Mouse (Mus musculus): ENCODE results near the gene Clec18a. TPM values are rescaled to one million over a fixed set of nuclear protein-coding genes. Genes with fewer than 3 reads are reported as not detected.
"Not testable (repeated sequence)": the region's sequence is repeated elsewhere in the genome, so short reads cannot be mapped to it uniquely, and the experiment has no call there.

Clec18a gene
- under 1 TPM in 1 of 2 experiments, not detected in 1; 0.15 TPM for total RNA-seq (2021)
- long read RNA-seq, experiment 1: 0 reads
- long read RNA-seq, experiment 2, partial matches to known transcripts: 0 of 7 reads
- long read RNA-seq, experiment 2, other reads (novel, unspliced or antisense): 6 of 7 reads

DNA sequence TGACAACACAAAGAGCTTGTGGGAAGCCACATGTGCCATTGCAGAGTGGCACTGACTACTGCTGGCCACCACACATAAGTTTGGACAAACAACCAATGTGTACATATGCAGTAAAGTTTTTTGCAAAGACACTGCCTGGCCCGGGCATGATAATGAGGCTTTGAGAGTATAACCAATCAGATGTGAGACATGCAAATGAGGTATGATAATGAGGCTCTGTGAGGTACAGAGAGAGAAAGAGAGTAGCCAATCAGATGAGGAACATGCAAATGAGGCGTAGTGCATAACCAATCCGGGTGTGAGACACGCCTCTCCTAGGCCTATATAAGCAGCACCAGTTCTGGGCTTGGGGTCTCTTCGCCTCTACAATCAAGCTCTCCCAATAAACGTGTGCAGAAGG, at the start of gene Clec18a:
TSS of gene Clec18a (minus strand) at position 101 of the 400 bp plus-strand sequence.
- DNase-seq: not testable (repeated sequence)

GRCm38 (mm10) chr8:111130756-111131155, 38.5 kb upstream of the Clec18a start:
- DNase-seq: no peak

- no peak for DNase-seq
Observed at GRCm38 (mm10) chr8:111119481-111119880, 27.3 kb upstream of the Clec18a start.

- no peak for DNase-seq
Observed at GRCm38 (mm10) chr8:111114891-111115290, 22.7 kb upstream of the Clec18a start.

DNA sequence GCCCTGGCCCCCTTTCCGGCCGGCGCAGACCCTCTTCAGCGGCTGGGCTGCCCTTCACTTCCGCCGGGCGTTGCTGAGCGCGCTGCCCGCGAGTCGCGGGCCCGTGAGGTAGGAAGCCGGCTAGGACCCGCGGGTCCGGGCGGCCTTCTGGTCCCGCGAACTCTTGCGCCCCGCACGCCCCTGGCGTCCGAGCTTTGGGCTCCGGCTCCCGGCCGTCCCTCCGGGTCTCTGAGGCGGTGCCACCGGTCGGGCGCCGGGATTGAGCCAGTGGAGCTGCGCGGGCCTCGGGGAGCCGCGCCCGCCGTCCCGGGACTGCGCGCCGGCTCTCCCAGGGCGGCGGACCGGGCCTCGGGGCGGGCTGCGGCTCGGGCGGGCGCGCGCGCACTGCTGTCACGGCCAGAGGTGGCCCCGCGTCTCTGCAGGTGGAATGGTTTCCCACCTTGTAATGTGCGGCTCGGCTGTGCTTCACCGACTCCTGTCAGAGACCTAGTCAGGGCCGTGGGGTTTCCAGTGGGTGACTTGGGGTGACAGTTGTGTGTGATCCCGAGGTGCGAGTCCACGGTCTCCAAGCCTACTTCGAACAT, 2.6 kb upstream of the Clec18a start:
- DNase-seq: peak; percentile 49

DNA sequence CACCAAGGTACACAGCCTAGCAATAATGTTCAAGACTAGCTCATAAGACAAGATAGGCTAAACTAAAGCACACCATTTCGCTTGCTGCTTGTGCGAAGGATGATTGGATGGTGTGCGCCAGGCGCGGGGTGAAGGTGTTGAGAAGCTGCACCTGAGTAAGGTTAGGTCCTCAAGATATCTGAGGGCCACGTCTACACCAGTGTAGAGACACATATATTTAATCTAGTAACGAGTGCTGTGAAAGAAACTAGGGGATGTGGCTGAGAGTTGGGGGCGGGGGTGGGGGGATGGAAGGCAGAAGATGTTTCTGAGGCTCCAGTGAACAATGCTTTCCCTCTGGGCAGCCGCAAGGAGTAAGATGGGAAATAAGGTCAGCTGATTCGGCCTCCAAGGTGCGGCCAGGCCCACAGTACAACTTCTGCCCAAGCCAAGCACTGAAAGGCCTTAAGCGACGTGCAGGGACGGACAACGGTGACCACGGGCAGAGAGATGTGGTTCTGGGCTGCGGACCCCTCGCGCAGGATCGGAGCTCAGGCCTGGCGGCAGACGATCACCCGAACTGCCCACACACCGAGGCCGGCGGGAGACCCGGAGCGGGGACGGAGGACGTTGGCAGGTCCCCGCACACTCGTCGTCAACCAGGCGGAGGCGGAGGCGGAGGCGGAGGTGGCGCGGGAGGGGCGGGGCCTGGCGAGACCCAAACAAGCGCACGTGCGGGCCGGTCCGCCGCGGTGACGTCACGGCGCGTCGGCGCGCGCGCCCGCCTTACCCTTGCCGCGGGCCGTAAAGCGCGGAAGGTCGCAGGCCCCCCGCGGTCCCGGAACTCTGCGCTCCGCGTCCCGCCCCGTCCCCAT, 1.9 kb upstream of the Clec18a start, which contains the start of gene Pdpr:
TSS of gene Pdpr (plus strand) at position 766 of the 854 bp plus-strand sequence.
- DNase-seq: peak; percentile 96

GRCm38 (mm10) chr8:111091706-111092105, 520 bp downstream of the Clec18a start:
- DNase-seq: no peak

- peak; percentile 85 for DNase-seq
Observed at GRCm38 (mm10) chr8:111090126-111090525, 2.1 kb downstream of the Clec18a start.

GRCm38 (mm10) chr8:111083936-111084335, 8.3 kb downstream of the Clec18a start:
- not testable (repeated sequence) for DNase-seq

DNA sequence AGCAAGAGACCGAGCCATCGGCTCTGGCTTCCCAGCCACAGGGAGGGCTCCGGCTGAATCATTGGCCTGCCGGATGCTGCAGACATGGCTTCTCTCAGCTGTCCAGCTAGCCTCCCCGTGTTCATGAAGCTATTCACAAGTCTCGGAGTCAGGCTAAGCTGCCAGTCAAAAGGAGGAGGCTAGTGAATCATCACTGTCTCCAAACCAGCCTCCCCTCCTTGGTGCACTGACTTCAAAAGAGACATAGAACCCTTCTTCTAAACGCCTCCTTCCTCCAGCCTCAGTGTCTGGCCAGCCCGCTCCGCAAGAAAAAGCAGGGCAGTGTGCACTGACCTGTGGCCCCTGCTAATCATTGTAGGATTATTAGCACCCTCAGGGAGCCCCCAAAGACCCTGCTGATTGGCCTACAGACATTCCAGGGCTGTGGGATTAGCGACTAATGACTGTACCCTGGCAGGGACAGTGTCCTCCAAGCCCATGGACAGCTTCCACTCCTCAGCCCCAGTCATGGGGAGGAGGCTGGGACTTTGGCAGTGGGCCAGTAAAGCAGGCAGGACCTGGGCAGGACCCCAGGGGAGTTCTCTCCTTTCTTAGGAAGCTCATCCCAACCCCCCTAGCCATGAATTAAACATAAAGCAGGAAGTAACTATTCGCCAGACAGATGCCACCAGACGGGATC, 10.5 kb downstream of the Clec18a start:
- no peak for DNase-seq

DNA sequence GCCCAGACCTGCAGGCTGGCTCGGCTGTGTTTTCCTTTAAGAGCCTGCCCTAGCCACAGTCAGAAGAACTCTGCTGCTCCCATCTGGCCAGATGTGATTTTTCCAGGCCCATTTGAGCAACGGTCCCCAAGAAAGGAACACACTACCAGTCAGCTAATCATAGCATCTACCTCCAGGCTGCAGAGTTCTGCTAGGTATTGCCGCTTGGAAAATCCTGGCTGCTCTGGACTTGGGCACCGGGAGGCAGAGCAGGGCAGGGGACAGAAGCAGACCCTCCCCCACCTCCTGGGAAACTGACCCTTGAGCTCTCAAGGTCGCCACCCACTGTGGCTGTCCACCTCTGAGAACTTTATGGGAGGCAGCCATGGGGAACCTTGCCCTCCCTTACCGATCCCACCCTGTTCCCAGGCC, 12.4 kb downstream of the Clec18a start:
- peak; percentile 58 for DNase-seq

DNA sequence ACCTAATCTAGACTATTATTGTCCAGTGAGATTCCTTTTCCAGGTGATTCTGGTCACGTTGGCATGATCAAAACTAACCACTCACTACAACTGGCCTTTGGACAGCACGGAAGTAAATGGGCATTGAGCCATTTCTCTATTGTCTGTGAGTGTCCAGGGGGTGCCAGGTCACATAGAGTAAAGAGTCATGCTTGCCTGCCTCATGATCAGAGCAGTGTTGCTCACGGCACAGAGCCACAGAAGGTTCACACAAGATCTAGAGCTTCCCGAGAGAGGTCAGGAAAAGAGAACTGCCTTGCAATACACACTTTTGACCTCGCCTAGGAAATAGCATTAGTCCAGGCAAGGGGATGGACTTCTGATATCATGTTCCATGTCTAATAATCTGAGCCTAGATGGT, 12.8 kb downstream of the Clec18a start:
- no peak for DNase-seq

GRCm38 (mm10) chr8:111075926-111076325, 16.3 kb downstream of the Clec18a start:
- no peak for DNase-seq

DNA sequence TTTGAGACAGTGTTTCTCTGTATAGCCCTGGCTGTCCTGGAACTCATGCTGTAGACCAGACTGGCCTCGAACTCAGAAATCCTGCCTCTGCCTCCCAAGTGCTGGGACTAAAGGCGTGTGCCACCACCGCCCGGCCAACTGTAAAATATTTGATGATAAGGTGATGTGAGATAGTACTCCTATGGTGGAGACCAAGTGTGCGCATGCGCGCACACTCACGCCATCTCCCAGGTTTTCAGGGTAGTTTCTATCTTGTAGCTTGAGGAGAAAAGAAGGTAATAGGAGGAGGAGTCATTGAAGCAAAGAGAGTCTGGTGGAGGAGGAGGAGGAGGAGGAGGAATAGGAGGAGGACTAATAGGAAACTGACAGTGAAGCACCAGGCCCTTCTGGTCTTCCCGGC, 23.6 kb downstream of the Clec18a start:
- not testable (repeated sequence) for DNase-seq

- no peak for DNase-seq
Observed at GRCm38 (mm10) chr8:111067439-111067838, 24.8 kb downstream of the Clec18a start.

GRCm38 (mm10) chr8:111066308-111066707, 25.9 kb downstream of the Clec18a start:
- DNase-seq: no peak

DNA sequence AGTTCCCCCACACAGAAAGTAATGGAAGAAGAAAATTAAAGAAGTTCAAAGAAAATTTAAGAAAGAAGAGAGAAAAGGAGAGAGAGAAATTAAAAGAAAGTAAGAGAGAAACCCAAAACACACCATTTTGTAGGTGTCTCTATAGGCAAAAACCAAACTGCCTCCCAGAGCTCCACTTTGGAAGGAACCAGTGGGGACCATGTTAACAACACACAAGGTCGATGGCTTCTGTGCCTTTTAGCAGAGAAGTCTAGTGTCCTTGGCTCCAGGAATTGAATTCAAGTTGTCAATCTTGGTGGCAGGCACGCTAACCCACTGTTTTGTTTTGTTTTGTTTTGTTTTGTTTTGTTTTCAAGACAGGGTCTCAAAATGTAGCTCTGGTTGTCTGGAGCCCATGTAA, 29.3 kb downstream of the Clec18a start:
- DNase-seq: no peak

- peak; percentile 91 for DNase-seq
Observed at GRCm38 (mm10) chr8:111062072-111062757, 30.0 kb downstream of the Clec18a start.

DNA sequence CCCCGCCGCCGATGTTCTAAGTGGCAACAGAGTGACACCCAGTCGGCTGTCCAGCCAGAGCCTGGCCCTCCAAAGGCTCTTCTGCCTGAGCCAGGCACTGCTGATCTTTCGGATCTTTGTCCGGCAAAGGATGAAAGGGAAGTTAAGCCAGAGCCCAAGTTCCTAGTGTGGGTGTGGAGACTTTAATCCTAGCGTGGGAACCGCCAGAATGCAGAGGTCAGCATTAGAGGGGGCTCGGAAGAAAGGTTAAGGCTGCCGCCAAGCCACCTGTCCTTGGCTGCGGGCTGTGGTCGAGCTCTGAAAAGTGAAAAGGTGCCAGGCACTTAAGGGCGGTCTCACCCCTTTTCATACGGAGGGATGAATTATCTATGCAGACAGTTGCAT, 30.5 kb downstream of the Clec18a start:
- DNase-seq: no peak

DNA sequence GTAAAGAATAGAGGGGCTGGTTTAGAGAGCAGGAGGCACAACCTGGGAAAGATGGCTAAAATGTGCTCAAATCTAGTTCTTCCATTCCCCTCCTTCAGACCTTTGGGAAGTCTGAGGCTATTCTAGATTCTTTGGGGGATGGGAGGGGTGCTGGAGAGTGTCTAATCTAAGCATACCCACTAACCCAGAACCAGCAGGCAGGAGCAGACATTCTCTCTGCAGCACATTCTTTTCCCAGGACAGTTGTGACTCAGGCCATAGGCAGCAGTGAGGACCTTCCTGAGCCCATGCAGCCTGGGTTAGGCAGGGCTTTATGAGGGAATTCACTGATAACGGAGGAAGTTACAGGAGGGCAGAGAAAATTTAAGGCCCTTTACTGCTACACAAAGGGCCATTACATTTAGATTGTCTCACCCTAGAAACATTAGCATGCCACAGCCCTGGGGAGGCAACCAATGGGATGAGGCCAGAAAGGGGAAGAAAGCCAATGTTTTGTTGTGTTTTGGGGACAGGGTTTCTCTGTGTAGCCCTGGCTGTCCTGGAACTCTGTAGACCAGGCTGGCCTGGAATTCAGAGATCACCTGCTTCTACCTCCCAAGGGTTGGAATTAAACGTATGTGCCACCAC, 33.2 kb downstream of the Clec18a start:
- DNase-seq: no peak

DNA sequence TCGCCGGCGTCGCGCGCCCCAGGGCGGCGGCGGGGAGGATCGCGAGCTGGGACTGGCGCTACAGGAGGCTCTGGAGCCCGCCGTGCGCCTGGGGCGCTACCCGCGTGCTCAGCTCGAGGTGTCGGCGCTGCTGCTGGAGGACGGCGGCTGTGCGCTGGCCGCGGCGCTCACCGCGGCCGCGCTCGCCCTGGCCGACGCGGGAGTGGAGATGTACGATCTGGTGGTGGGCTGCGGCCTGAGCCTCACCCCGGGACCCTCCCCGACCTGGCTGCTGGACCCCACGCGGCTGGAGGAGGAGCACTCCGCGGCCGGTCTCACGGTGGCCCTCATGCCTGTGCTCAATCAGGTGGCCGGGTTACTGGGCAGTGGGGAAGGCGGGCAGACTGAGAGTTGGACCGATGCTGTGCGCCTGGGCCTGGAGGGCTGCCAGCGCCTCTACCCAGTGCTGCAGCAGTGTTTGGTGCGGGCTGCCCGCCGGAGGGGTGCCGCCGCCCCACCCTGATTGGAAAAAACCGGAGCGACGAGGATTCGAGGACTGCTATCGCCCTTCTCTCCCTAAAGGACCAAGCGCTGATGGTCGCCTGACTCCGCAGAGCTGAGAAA, 35.4 kb downstream of the Clec18a start:
- peak; percentile 76 for DNase-seq
